Mouse (Mus musculus): ENCODE measurements around the gene Upk3bl. TPM values are rescaled to one million over a fixed set of nuclear protein-coding genes. Genes with fewer than 3 reads are reported as not detected.

The Upk3bl gene
- polyA plus RNA-seq, 1 experiment from 2014 or later = 28.1 TPM

DNA sequence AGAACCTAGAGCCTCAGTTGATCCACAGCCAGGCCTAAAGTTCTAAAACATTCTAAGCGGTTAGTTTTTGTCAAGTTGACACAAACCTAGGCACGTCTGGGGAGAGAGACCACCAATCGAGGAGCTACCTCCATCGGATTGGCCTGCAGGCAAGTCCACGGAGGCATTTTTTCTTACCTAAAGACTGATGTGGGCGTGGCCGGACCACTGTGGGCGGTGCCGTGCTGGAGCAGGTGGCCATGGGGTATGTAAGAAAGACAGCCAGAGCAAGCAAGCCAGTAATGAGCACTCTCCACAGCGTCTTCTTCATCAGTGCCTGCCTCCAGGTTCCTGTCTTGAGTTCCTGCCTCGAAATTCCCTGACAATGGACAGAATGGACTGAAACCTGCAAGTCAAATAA lies 19.2 kb downstream of the Upk3bl start:
- H3K27ac ChIP-seq (replicated peaks; ENCODE audit: low read depth, low read length) = no peak overlapping the region
- no peak overlapping the region for H3K9ac ChIP-seq (ENCODE audit: low read depth, low read length)
- H3K9me3 ChIP-seq (ENCODE audit: control insufficient read depth, low read length) = no peaks in the 10 kb centered on the region
- H3K4me2 ChIP-seq (ENCODE audit: low read depth, low read length) = no peak overlapping the region
- H3K27me3 ChIP-seq (replicated peaks; ENCODE audit: control insufficient read depth, insufficient read depth, low read length) = no peaks in the 10 kb centered on the region
- no peaks in the 10 kb centered on the region for H3K4me1 ChIP-seq (ENCODE audit: control insufficient read depth, insufficient read depth, low read length)
- no peak for ATAC-seq (ENCODE audit: low read depth)
- H3K4me3 ChIP-seq (ENCODE audit: low read depth, low read length) = no peak overlapping the region
- 63% methylated on average over 11 of the region's 11 CpGs for WGBS
- DNase-seq (ENCODE audit: low spot score) = no peak
- no peaks in the 10 kb centered on the region for H3K36me3 ChIP-seq (ENCODE audit: control insufficient read depth, insufficient read depth, low read length)

- H3K9ac ChIP-seq (ENCODE audit: low read depth, low read length) = no peak overlapping the region
- ATAC-seq (ENCODE audit: low read depth) (no peak), DNase-seq (ENCODE audit: low spot score) (no peak)
- H3K27me3 ChIP-seq (replicated peaks; ENCODE audit: control insufficient read depth, insufficient read depth, low read length) = no peaks in the 10 kb centered on the region
- no peaks in the 10 kb centered on the region for H3K4me1 ChIP-seq (ENCODE audit: control insufficient read depth, insufficient read depth, low read length)
- H3K4me3 ChIP-seq (ENCODE audit: low read depth, low read length) = no peak overlapping the region
- H3K36me3 ChIP-seq (ENCODE audit: control insufficient read depth, insufficient read depth, low read length) = no peaks in the 10 kb centered on the region
- H3K9me3 ChIP-seq (ENCODE audit: control insufficient read depth, low read length) = no peaks in the 10 kb centered on the region
- no peak overlapping the region for H3K4me2 ChIP-seq (ENCODE audit: low read depth, low read length)
- H3K27ac ChIP-seq (replicated peaks; ENCODE audit: low read depth, low read length) = no peak overlapping the region
- 95% methylated on average over 5 of the region's 5 CpGs for WGBS
These were observed 20.8 kb downstream of the Upk3bl start for GRCm38 (mm10) chr5:136075076-136075475.

- ATAC-seq (ENCODE audit: low read depth) (peak; percentile 30), DNase-seq (ENCODE audit: low spot score) (peak; percentile 64)
- H3K4me1 ChIP-seq (ENCODE audit: control insufficient read depth, insufficient read depth, low read length) = no peaks in the 10 kb centered on the region
- H3K4me2 ChIP-seq (ENCODE audit: low read depth, low read length) = no peak overlapping the region
- no peaks in the 10 kb centered on the region for H3K36me3 ChIP-seq (ENCODE audit: control insufficient read depth, insufficient read depth, low read length)
- H3K9ac ChIP-seq (ENCODE audit: low read depth, low read length) = no peak overlapping the region
- no peaks in the 10 kb centered on the region for H3K27me3 ChIP-seq (replicated peaks; ENCODE audit: control insufficient read depth, insufficient read depth, low read length)
- H3K9me3 ChIP-seq (ENCODE audit: control insufficient read depth, low read length) = no peaks in the 10 kb centered on the region
- H3K27ac ChIP-seq (replicated peaks; ENCODE audit: low read depth, low read length) = 0 out of 2 replicates have a peak overlapping the region, but pooled peaks have one; percentile 12
- no peak overlapping the region for H3K4me3 ChIP-seq (ENCODE audit: low read depth, low read length)
- 24% methylated on average over 7 of the region's 7 CpGs for WGBS
These were observed 22.0 kb downstream of the Upk3bl start for GRCm38 (mm10) chr5:136076284-136076683.

DNA sequence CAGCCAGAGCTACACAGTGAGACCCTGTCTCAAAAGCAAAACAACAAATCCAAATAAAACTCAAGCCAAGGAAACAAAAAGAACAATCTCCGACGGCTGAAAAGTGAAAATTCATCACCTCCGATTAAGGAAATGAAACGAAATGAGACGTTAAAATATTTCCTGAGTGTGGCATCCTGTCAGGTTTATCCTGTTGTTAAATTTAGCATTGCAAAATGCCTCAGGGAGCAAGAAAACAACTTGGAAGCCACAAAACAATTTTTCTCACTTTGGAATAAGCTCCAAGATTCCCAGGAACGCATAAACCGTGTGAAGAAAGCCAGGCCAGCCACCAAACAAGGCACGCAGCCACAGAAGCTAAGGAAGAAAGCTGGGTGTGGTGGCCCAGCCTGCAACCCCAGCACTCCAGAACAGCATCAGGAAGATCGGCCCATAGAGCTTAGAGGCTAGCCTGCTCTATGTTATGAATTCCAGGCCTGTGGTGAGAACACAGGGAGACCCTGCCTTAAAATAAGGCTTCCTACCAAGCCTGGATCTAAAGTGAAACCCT lies 22.8 kb downstream of the Upk3bl start:
- ATAC-seq (ENCODE audit: low read depth) = no peak

DNA sequence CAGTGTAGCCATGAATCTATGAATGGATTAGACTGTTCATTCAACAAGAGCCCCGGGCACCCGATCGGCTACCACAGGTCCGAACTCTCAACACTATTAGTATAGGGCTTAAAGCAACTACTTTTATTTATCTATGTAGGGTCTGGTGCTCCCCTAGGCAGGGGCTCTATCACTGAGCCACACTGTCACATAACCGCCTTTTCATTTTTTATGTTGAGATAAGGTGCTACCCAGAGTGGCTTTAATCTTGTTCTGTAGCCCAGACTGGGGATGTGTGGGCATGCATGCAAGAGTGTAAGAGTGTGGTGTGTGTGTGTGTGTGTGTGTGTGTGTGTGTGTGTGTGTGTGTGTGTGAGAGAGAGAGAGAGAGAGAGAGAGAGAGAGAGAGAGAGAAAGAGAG lies 23.8 kb downstream of the Upk3bl start:
- Histone ChIP-seq H3K4me1 (ENCODE audit: control insufficient read depth, insufficient read depth, low read length) (no peaks in the 10 kb centered on the region), H3K4me2 (ENCODE audit: low read depth, low read length) (no peak overlapping the region), H3K36me3 (ENCODE audit: control insufficient read depth, insufficient read depth, low read length) (no peaks in the 10 kb centered on the region), H3K4me3 (ENCODE audit: low read depth, low read length) (no peak overlapping the region), H3K9me3 (ENCODE audit: control insufficient read depth, low read length) (no peaks in the 10 kb centered on the region), H3K27me3 (replicated peaks; ENCODE audit: control insufficient read depth, insufficient read depth, low read length) (no peaks in the 10 kb centered on the region), H3K9ac (ENCODE audit: low read depth, low read length) (no peak overlapping the region), H3K27ac (replicated peaks; ENCODE audit: low read depth, low read length) (no peak overlapping the region)
- DNase-seq (ENCODE audit: low spot score) (no peak), ATAC-seq (ENCODE audit: low read depth) (no peak)
- WGBS = 95% methylated on average over 5 of the region's 5 CpGs

More for the DNA sequence above, 22.8 kb downstream of the Upk3bl start:
- H3K36me3 ChIP-seq (ENCODE audit: control insufficient read depth, insufficient read depth, low read length) = no peaks in the 10 kb centered on the region
- no peak overlapping the region for H3K4me3 ChIP-seq (ENCODE audit: low read depth, low read length)
- no peak overlapping the region for H3K4me2 ChIP-seq (ENCODE audit: low read depth, low read length)
- H3K9ac ChIP-seq (ENCODE audit: low read depth, low read length) = no peak overlapping the region
- no peaks in the 10 kb centered on the region for H3K9me3 ChIP-seq (ENCODE audit: control insufficient read depth, low read length)
- H3K27me3 ChIP-seq (replicated peaks; ENCODE audit: control insufficient read depth, insufficient read depth, low read length) = no peaks in the 10 kb centered on the region
- 76% methylated on average over 9 of the region's 9 CpGs for WGBS
- no peak for DNase-seq (ENCODE audit: low spot score)
- H3K4me1 ChIP-seq (ENCODE audit: control insufficient read depth, insufficient read depth, low read length) = no peaks in the 10 kb centered on the region
- no peak overlapping the region for H3K27ac ChIP-seq (replicated peaks; ENCODE audit: low read depth, low read length)

DNA sequence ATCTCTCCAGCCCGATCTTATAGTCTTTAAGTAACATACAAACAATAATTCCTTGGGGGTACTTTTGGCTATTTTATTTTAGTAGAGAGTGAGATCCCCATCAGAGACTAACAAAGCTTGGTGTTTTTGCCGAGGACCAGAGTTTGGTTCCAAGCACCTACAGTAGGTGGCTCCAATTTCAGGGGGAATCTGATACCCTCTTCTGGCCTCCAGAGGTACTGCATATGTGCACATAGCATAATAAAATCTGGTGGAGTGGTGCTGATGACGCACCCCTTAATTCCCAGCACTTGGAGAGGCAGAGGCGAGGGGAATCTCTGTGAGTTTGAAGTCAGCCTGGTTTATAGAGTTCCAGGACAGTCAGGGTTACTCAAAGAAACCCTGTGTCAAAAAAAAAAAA lies 28.1 kb downstream of the Upk3bl start:
- WGBS = 79% methylated on average over 4 of the region's 4 CpGs
- no peak overlapping the region for H3K9ac ChIP-seq (ENCODE audit: low read depth, low read length)
- H3K4me1 ChIP-seq (ENCODE audit: control insufficient read depth, insufficient read depth, low read length) = 0 out of 2 replicates have a peak, but pooled peaks cover 10% of the 10 kb centered on the region
- H3K9me3 ChIP-seq (ENCODE audit: control insufficient read depth, low read length) = no peaks in the 10 kb centered on the region
- DNase-seq (ENCODE audit: low spot score) (no peak), ATAC-seq (ENCODE audit: low read depth) (no peak)
- H3K36me3 ChIP-seq (ENCODE audit: control insufficient read depth, insufficient read depth, low read length) = no peaks in the 10 kb centered on the region
- peaks cover 6% of the 10 kb centered on the region for H3K27me3 ChIP-seq (replicated peaks; ENCODE audit: control insufficient read depth, insufficient read depth, low read length)
- no peak overlapping the region for H3K4me2 ChIP-seq (ENCODE audit: low read depth, low read length)
- H3K27ac ChIP-seq (replicated peaks; ENCODE audit: low read depth, low read length) = no peak overlapping the region
- H3K4me3 ChIP-seq (ENCODE audit: low read depth, low read length) = no peak overlapping the region

DNA sequence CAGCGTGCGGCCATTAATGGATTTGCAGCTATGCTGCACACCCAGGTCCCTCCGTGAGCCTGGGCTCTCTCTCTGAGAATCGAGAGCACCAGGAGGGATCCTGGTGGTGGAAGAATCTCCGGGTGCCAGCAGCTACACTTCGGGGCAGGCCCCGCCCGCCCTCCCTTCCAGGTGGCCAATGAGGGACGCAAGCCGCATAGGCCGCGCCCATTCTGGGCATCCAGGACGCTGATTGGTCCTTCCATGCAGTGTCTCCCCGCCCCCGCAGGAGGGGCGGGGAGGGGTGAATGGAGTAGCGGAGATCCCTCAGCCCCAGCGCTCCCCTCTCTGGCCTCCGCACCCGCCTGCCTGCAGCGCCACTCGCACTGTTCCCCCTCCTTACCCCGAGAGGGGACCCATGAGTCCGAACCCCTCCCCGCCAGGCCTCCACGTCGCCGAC lies 29.4 kb downstream of the Upk3bl start, which contains the start of gene Rasa4:
TSS of gene Rasa4 (plus strand) at position 248 of the 439 bp plus-strand sequence.
- H3K9me3 ChIP-seq (ENCODE audit: control insufficient read depth, low read length) = no peaks in the 10 kb centered on the region
- ATAC-seq (ENCODE audit: low read depth) = peak; percentile 98
- peak within 1 kb of the TSS; percentile 56 for H3K9ac ChIP-seq (ENCODE audit: low read depth, low read length)
- peak within 1 kb of the TSS; percentile 64 for H3K4me2 ChIP-seq (ENCODE audit: low read depth, low read length)
- H3K27me3 ChIP-seq (replicated peaks; ENCODE audit: control insufficient read depth, insufficient read depth, low read length) = peaks cover 6% of the 10 kb centered on the region
- no peaks in the 10 kb centered on the region for H3K36me3 ChIP-seq (ENCODE audit: control insufficient read depth, insufficient read depth, low read length)
- peak; percentile 99 for DNase-seq (ENCODE audit: low spot score)
- 2% methylated on average over 17 of the region's 28 CpGs for WGBS
- peak within 1 kb of the TSS; percentile 46 for H3K4me3 ChIP-seq (ENCODE audit: low read depth, low read length)
- 0 out of 2 replicates have a peak, but pooled peaks cover 10% of the 10 kb centered on the region for H3K4me1 ChIP-seq (ENCODE audit: control insufficient read depth, insufficient read depth, low read length)
- no peak within 1 kb of the TSS for H3K27ac ChIP-seq (replicated peaks; ENCODE audit: low read depth, low read length)

DNA sequence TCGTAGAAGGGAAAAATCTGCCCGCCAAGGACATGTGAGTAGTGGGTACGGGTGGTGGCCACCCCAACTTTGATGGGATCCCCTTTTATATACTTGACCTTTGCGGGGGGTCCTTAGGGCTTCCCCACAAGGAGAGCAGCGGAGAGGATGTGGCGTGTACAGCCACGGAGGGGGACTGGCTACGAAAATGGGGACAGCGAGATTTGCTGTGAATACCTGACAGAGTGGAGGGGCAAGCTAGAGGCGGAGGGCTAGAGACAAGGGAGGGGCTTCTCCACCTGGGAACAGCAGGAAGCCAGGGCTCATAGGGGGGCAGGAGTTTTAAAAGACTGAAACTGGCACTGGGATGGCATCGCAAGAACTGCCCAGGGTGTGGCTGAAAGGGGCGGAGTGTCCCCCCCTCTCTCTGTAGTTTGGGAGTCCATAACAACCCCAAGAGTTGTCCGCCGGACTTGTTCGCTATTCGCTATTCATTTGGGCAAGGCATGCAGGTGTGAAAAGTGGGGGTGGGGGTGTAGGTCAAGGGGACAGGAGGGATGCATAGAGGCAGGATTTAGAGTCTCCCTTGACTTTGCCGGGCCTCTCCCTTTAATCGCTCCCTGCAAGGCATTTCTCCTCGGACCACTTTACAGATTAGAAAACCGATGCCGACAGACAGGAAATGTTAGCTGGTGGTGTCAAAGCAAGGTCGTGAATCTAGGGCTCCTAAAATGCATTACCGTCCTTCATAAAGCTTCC lies 30.0 kb downstream of the Upk3bl start:
- no peak for DNase-seq (ENCODE audit: low spot score)
- Histone ChIP-seq H3K27ac (replicated peaks; ENCODE audit: low read depth, low read length) (no peak overlapping the region), H3K9ac (ENCODE audit: low read depth, low read length) (peak overlapping the region; percentile 56), H3K4me2 (ENCODE audit: low read depth, low read length) (peak overlapping the region; percentile 64), H3K27me3 (replicated peaks; ENCODE audit: control insufficient read depth, insufficient read depth, low read length) (peaks cover 6% of the 10 kb centered on the region), H3K36me3 (ENCODE audit: control insufficient read depth, insufficient read depth, low read length) (no peaks in the 10 kb centered on the region), H3K4me3 (ENCODE audit: low read depth, low read length) (peak overlapping the region; percentile 46), H3K4me1 (ENCODE audit: control insufficient read depth, insufficient read depth, low read length) (0 out of 2 replicates have a peak, but pooled peaks cover 10% of the 10 kb centered on the region), H3K9me3 (ENCODE audit: control insufficient read depth, low read length) (no peaks in the 10 kb centered on the region)
- 3% methylated on average over 19 of the region's 23 CpGs for WGBS
- ATAC-seq (ENCODE audit: low read depth) = peak; percentile 16
